Mouse (Mus musculus) liver, postnatal 0 days (tissue): ENCODE results near the gene Homer1. TPM values are rescaled to one million over a fixed set of nuclear protein-coding genes. Genes with fewer than 3 reads are reported as not detected.

Experiments
- ATAC-seq: fragments of 200-750 bp; cut with Nextera tagmentation; 2 replicates; pipeline ENCODE4 v1.8.0; 2017; ENCODE audit warnings: mild to moderate bottlenecking, moderate library complexity
- DNase-seq: peaks from one replicate; pipeline ENCODE4 v3.0.0-alpha.2; 2016
- H3K27ac ChIP-seq: fragments of 300-500 bp; sonication (generic); 2 replicates; pipeline ENCODE4 v1.5.1; 2014; ENCODE audit warnings: antibody characterized with exemption, moderate library complexity, mild to moderate bottlenecking, low read depth
- H3K27me3 ChIP-seq: fragments of 300-500 bp; sonication (generic); 2 replicates; pipeline ENCODE4 v1.6.1; 2014; ENCODE audit warnings: low read length, control low read depth, mixed read lengths; ENCODE audit not compliant: insufficient read depth
- H3K36me3 ChIP-seq: fragments of 300-500 bp; sonication (generic); replicated peaks from 2 replicates; pipeline ENCODE4 v1.6.1; 2014; ENCODE audit warnings: mild to moderate bottlenecking, control low read depth, low read length, moderate library complexity, mixed read lengths; ENCODE audit not compliant: insufficient read depth
- H3K4me1 ChIP-seq: fragments of 300-500 bp; sonication (generic); 2 replicates; pipeline ENCODE4 v1.6.1; 2014; ENCODE audit warnings: antibody characterized with exemption, mild to moderate bottlenecking, control low read depth; ENCODE audit not compliant: insufficient read depth
- H3K4me2 ChIP-seq: fragments of 300-500 bp; sonication (generic); 2 replicates; pipeline ENCODE4 v1.6.1; 2014; ENCODE audit warnings: low read depth, mild to moderate bottlenecking, low read length, moderate library complexity, mixed read lengths
- H3K4me3 ChIP-seq: fragments of 300-500 bp; sonication (generic); 2 replicates; pipeline ENCODE4 v1.5.1; 2014; ENCODE audit warnings: low read depth, low read length
- H3K9ac ChIP-seq: fragments of 300-500 bp; sonication (generic); replicated peaks from 2 replicates; pipeline ENCODE4 v1.6.1; 2014; ENCODE audit warnings: mild to moderate bottlenecking, moderate library complexity
- H3K9me3 ChIP-seq: fragments of 300-500 bp; sonication (generic); 2 replicates; pipeline ENCODE4 v1.6.1; 2016; ENCODE audit warnings: mild to moderate bottlenecking, control low read depth, low read length, mixed read lengths
- CTCF ChIP-seq: sonication (generic); IDR thresholded peaks from 2 replicates; pipeline ENCODE4 v1.5.1; 2016; ENCODE audit warnings: antibody characterized with exemption, low read depth
- EP300 ChIP-seq: IDR thresholded peaks from 2 replicates; pipeline ENCODE4 v1.6.1; 2016; ENCODE audit warnings: antibody characterized with exemption, low read depth, mild to moderate bottlenecking
- WGBS: fragments of 180-500 bp; shearing (Covaris S2); extraction: QIAGEN DNeasy Blood & Tissue Kit; methylation state at CpG from one replicate; pipeline ENCODE4 v1.1.7; 2014; ENCODE audit not compliant: insufficient replicate concordance; 5-methylcytosine and 5-hydroxymethylcytosine counted together
- polyA plus RNA-seq: library from polyadenylated mRNA; unstranded; fragments of >200 nt; fragmentation: Nextera tagmentation; extraction: Ambion mirVana; gene quantifications from 2 replicates; pipeline ENCODE4 v1.2.1, GENCODE M21; 2015

The Homer1 gene
- polyA plus RNA-seq, 1 experiment from 2014 or later, result 1.2 TPM

DNA sequence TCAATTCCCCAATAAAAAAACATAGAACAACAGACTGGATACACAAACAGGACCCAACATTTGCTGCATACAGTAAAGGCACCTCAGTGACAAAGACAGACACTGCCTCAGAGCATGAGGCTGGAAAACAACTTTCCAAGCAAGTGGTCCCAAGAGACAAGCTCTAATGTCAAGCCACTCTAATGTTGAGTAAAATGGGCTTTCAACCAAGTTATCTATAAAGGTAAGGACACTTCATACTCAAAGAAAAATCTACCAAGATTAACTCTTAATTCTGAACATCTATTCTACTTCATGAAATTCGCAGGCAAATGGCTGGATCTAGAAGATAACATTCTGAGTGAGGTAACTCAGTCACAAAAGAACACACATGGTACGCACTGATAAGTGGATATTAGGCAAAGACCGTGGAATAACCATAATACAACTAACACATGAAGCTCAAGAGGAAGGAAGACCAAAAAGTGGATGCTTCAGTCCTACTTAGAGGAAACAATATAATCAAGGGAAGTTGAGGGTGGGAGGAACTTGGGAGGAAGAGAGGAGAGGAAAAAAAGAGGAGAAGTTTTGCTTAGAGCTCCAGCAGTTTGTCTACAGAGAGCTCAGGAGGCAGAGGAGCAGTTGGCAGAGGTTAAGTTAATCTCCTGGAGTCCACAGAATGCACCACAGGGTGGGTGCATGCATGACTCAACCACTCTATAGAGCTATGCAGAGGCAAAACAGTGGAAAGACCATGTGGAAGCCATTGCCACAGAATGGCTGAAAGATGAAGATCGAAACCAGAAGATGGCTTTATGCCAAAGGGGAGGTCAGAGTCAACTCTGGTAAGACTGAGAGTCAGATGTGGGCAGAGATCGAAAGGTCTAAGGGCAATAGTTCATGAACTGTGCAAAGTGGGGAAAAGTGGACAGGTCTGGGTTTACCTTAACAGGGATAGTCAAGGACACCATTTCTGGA lies 128.8 kb downstream of the Homer1 start:
- peak; percentile 93 for ATAC-seq
- TF ChIP-seq CTCF (no peak), EP300 (peak; percentile 97)
- Histone ChIP-seq H3K4me1 (peaks cover 26% of the 10 kb centered on the region), H3K27me3 (no peaks in the 10 kb centered on the region), H3K4me3 (no peak overlapping the region), H3K9ac (peak overlapping the region; percentile 43; the same call in 1 of the 2 replicates), H3K9me3 (no peaks in the 10 kb centered on the region), H3K27ac (peak overlapping the region; percentile 90), H3K4me2 (peak overlapping the region; percentile 50), H3K36me3 (no peaks in the 10 kb centered on the region)
- DNase-seq, result peak; percentile 63
- WGBS, result 45% methylated on average over 5 of the region's 5 CpGs

GRCm38 (mm10) chr13:93429205-93429604 lies 129.8 kb downstream of the Homer1 start:
- no peak overlapping the region for H3K4me2 ChIP-seq
- H3K4me1 ChIP-seq, result peaks cover 26% of the 10 kb centered on the region
- H3K27me3 ChIP-seq, result no peaks in the 10 kb centered on the region
- H3K9me3 ChIP-seq, result no peaks in the 10 kb centered on the region
- peak overlapping the region; percentile 90 for H3K27ac ChIP-seq
- DNase-seq (no peak), ATAC-seq (no peak)
- WGBS, result 97% methylated on average over 1 of the region's 1 CpGs
- 0 out of 2 replicates have a peak, but pooled peaks cover 2% of the 10 kb centered on the region for H3K36me3 ChIP-seq
- no peak overlapping the region for H3K9ac ChIP-seq
- no peak overlapping the region for H3K4me3 ChIP-seq
- no peak for TF ChIP-seq EP300
- TF ChIP-seq CTCF, result no peak

- H3K9me3 ChIP-seq, result no peaks in the 10 kb centered on the region
- no peak overlapping the region for H3K4me2 ChIP-seq
- H3K27me3 ChIP-seq, result no peaks in the 10 kb centered on the region
- H3K27ac ChIP-seq, result no peak overlapping the region
- no peaks in the 10 kb centered on the region for H3K4me1 ChIP-seq
- 88% methylated on average over 3 of the region's 3 CpGs for WGBS
- no peak for TF ChIP-seq CTCF
- no peak for TF ChIP-seq EP300
- H3K4me3 ChIP-seq, result no peak overlapping the region
- peaks cover 53% of the 10 kb centered on the region for H3K36me3 ChIP-seq
- no peak overlapping the region for H3K9ac ChIP-seq
- ATAC-seq, result 0 out of 2 replicates have a peak, but pooled peaks have one; percentile 33
- no peak for DNase-seq
Measured at GRCm38 (mm10) chr13:93440167-93440566, 140.7 kb downstream of the Homer1 start.

DNA sequence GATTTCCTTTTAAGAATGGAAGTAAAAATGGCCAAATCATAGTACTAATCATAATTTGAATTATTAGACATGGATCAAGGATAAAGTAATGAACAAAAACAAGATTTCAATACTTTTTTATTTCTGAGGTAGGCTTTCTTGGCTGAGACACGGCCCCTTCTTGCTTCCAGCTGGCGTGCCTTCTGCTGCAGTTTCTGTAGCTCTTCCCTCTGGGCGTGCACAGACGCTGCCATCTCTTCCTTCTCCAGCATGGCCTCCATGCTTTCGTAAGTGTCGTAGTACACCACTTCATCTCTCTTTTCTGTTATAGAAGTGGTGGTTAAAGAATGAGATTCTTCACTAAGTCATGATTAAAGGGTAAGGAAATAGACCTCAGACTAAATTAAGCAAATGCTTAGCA lies 153.8 kb downstream of the Homer1 start:
- Histone ChIP-seq H3K4me2 (no peak overlapping the region), H3K9me3 (no peaks in the 10 kb centered on the region), H3K36me3 (peaks cover 28% of the 10 kb centered on the region), H3K9ac (no peak overlapping the region), H3K27ac (no peak overlapping the region), H3K27me3 (no peaks in the 10 kb centered on the region), H3K4me3 (no peak overlapping the region), H3K4me1 (no peaks in the 10 kb centered on the region)
- no peak for DNase-seq
- TF ChIP-seq CTCF (no peak), EP300 (no peak)
- 92% methylated on average over 6 of the region's 6 CpGs for WGBS
- no peak for ATAC-seq

Other genes starting within 250 kb of the Homer1 start
- 0.01 and 0.17 TPM in 2 replicates for gene Cmya5, start 154.9 kb upstream of the Homer1 start, polyA plus RNA-seq
- gene Tent2, start 107.2 kb upstream of the Homer1 start, polyA plus RNA-seq, result 25.6 and 26.6 TPM in 2 replicates
- gene Jmy, start 200.2 kb downstream of the Homer1 start, polyA plus RNA-seq, result 2.7 and 2.8 TPM in 2 replicates